Mouse (Mus musculus) CD4-positive, CD25-positive, alpha-beta regulatory T cell, adult 4 months (primary cell): Measurements from ENCODE around the gene Mgat2. TPM values are rescaled to one million over a fixed set of nuclear protein-coding genes. Genes with fewer than 3 reads are reported as not detected.

Source experiments
- ATAC-seq: one replicate; pipeline ENCODE4 v1.8.0; 2017
- polyA plus RNA-seq, 2 experiments: library from polyadenylated mRNA; unstranded; fragments of 100-300 nt; shearing (Covaris generic); gene quantifications; one replicate each; pipeline ENCODE4 v1.2.1; 2017

Mgat2 gene
- polyA plus RNA-seq, 2 experiments from 2014 or later: 7.0 to 18.8 TPM

GRCm38 (mm10) chr12:69179371-69179770, 4.6 kb upstream of the Mgat2 start:
- ATAC-seq: no peak

- ATAC-seq: no peak
These were observed 2.2 kb upstream of the Mgat2 start for GRCm38 (mm10) chr12:69181800-69182199.

GRCm38 (mm10) chr12:69184342-69185295, 662 bp downstream of the Mgat2 start:
- peak; percentile 38 for ATAC-seq

GRCm38 (mm10) chr12:69185371-69185770, 1.4 kb downstream of the Mgat2 start:
- ATAC-seq: no peak

GRCm38 (mm10) chr12:69186811-69187471, 3.0 kb downstream of the Mgat2 start:
- ATAC-seq: no peak

GRCm38 (mm10) chr12:69190074-69190473, 6.1 kb downstream of the Mgat2 start:
- ATAC-seq: no peak

- peak; percentile 73 for ATAC-seq
These were observed 6.6 kb downstream of the Mgat2 start for GRCm38 (mm10) chr12:69190522-69190921.

GRCm38 (mm10) chr12:69191396-69191795, 7.4 kb downstream of the Mgat2 start:
- no peak for ATAC-seq

- no peak for ATAC-seq
These were observed 8.7 kb downstream of the Mgat2 start for GRCm38 (mm10) chr12:69192637-69193036.

- peak; percentile 75 for ATAC-seq
These were observed 12.8 kb downstream of the Mgat2 start, which contains the start of gene Gm49383 for GRCm38 (mm10) chr12:69196444-69197377. Gene Gm49383, minus strand, starts transcription at chr12:69197104.

GRCm38 (mm10) chr12:69197378-69198163, 13.6 kb downstream of the Mgat2 start:
- ATAC-seq: peak; percentile 69

GRCm38 (mm10) chr12:69198164-69198535, 14.2 kb downstream of the Mgat2 start, which contains the start of gene Dnaaf2:
Gene Dnaaf2, minus strand, starts transcription at chr12:69198429.
- peak; percentile 5 for ATAC-seq

- ATAC-seq: no peak
These were observed 15.0 kb downstream of the Mgat2 start for GRCm38 (mm10) chr12:69198985-69199384.

- ATAC-seq: peak; percentile 32
These were observed 20.3 kb downstream of the Mgat2 start, which contains the start of gene Gm49384 for GRCm38 (mm10) chr12:69204052-69204833. Gene Gm49384, minus strand, starts transcription at chr12:69204267.

- no peak for ATAC-seq
These were observed 23.4 kb downstream of the Mgat2 start for GRCm38 (mm10) chr12:69207396-69207795.

GRCm38 (mm10) chr12:69207926-69208325, 24.0 kb downstream of the Mgat2 start:
- ATAC-seq: no peak

GRCm38 (mm10) chr12:69208520-69208919, 24.6 kb downstream of the Mgat2 start:
- ATAC-seq: no peak

GRCm38 (mm10) chr12:69210056-69210979, 26.4 kb downstream of the Mgat2 start:
- no peak for ATAC-seq

- ATAC-seq: no peak
These were observed 27.1 kb downstream of the Mgat2 start for GRCm38 (mm10) chr12:69211057-69211456.
